Mouse (Mus musculus): ENCODE results near the gene Gm49661.

Gm49661 gene

DNA sequence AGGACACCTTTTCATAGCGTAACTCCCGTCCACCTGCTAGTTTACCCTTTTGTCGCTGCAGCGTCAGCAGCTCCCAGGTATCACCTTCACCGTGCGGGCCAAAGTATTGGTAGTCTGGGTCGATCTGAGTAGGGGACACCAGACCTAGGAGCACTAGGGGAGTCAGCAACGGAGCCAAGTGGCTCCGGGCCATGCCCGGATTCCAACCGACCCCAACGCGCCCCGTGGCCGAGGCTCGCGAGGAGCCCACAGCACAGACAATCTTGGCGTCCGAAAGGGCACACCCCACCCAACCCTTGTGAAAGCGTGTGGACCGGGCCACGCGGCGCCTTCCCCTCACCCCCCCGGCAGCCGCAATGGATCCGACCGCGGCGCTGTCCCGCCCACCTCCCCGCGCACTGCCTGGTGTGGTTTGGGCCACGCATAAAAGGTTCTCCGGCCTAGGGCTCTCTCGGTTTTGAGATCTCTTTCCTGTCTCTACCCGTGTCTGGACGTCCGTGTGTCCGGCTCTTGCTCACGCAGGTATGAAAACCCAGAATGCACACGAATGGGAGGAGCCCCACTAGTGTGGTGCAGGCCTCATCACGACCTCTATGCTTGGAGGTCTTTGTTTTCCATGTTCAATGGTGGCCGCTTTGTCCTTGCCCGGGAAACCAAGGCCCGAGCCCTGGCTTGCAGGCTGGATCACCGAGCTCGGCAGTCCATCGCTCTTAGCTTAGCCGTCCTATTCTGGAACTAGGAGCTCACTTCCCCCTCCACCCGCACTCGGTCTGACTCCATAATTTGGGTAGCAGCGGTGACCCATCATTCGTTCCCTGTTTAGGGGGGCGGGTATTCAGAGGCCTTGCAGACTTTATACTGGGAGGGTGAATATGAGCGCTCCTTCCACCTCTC, at the start of gene Gm49661, which contains the start of the genes Prdx2 and Rnaseh2a:
Gm49661 (minus strand) TSS at position 193 of the 894 bp plus-strand sequence.
Prdx2 (plus strand) TSS at position 347 of the 894 bp plus-strand sequence.
Rnaseh2a (minus strand) TSS at position 527 of the 894 bp plus-strand sequence.
- DNase-seq (ENCODE audit: low spot score) = peak; percentile 81

DNA sequence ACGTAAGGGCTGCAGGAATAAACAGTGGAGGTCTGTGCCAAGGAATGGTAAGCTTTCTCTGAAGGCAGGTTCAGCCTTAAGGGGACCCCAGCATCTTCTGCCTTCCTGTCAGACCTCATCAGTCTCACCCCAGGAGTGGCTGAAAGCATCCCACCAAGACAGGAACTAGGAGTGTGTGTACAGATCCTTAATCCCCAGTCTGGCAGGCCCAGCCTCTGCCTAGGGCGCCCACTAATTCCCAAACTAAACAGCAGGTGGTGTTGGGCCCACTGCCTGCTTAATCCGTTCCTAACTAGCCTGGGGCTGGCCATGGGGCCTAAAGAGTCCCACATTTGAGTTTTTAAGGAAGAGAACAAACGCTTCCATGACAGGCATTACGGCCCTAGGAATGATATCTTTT, 48.0 kb upstream of the Gm49661 start:
- peak; percentile 32 for DNase-seq (ENCODE audit: low spot score)

DNA sequence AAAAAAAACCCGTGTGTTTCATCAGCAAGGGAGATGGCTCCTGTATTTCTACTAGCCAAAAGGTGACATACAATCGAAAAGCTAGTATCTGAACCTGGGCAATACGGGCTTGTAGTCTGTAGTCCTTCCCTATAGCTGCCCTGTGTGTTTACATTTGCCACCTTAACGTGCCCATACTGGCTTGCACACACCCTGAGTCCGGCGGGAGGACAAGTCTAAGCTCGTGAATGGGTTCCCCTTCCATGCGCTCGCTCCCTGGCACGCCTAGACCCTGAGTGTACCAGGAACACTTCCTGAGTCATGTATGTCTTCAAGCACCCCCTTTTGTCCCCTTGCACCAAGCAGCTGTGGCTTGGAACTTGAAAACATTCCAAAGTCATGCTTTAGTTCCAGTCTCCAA, 47.5 kb upstream of the Gm49661 start:
- no peak for DNase-seq (ENCODE audit: low spot score)

DNA sequence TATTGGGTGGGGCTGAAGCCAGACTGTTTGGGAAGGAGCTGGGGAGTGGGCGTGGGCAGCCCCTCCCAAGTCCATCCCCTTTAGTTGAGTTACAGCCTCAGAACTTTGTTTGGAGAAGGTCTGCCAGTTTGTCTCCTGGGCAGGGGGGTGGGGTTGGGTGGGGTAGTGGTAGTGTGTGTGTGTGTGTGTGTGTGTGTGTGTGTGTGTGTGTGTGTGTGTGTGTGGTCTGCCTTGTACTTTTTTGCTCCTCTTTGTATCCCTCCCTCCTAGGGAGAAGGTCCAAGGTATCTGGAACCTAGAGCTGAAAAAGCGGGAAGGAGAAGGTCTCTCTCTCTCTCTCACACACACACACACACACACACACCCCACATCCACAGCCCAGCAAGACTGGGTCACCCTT, 45.2 kb upstream of the Gm49661 start, which contains the start of gene Best2:
Best2 (minus strand) TSS at position 101 of the 400 bp plus-strand sequence.
- no peak for DNase-seq (ENCODE audit: low spot score)

DNA sequence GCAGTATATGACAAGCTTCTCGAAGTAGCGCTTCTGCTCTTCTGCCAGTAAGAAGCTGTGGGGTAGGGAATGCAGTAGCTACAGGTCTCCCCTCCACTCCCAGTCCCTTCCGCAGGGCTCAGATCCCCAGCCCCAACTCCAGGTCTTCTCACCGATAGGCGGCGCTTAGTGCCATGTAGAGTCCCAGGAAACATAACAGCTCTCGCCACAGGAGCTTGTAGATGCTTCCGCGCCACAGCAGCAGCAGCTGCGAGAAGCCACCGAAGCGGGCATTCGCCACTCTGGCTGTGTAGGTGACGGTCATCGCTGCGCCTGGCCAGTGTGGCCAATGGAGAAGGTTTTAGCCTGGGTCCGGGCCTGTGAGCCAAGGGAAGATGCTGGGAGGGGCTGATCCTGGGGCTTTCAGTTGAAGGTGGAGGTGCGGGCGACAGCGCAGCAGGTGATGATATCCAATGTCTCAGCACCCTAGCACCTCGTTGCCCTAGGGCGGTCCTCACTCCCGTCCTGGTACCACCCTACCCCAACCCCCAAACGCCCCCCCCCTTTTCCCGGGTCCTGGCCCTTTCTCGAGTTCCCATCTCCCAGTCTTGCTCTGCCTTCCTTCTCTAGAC, 44.1 kb upstream of the Gm49661 start:
- peak; percentile 92 for DNase-seq (ENCODE audit: low spot score)

DNA sequence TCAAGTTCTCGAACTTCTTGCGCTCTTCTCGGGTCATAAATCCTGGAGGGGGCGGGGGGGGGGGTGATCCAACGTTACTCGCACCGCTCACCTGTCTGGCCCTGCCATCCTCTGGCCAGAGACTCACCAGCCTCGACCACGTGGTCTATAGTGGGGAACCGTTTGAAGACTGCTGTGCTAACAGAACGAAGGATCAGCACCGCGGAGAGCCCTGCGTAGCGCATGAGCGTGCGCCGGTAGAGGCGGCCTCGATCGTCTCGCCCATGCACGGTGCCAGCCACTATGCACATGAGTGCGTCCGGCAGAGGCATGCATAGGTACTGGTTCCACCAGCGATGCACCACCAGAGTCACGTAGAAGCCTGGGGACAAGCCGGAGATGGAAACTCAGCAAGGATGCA, 42.0 kb upstream of the Gm49661 start:
- no peak for DNase-seq (ENCODE audit: low spot score)

DNA sequence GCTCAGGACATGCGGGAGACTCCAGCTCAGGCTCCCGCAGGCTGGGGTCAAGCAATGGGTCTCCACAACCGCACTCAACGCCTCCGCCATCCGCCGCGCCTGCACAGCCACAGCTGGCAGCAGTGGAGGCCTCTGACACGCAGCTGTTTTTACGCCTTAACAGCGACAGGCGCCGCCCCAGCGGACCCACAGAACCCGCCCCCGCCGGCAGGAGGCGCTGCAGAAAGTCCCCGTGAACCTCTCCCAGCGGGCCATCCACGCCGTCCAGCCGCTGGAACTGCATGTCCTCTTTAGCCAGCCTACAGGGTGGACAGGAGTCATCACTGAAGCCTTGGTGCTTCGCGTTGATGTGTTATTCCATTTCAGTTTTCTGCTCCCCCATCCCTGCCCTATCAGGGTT, 38.5 kb upstream of the Gm49661 start:
- peak; percentile 51 for DNase-seq (ENCODE audit: low spot score)

DNA sequence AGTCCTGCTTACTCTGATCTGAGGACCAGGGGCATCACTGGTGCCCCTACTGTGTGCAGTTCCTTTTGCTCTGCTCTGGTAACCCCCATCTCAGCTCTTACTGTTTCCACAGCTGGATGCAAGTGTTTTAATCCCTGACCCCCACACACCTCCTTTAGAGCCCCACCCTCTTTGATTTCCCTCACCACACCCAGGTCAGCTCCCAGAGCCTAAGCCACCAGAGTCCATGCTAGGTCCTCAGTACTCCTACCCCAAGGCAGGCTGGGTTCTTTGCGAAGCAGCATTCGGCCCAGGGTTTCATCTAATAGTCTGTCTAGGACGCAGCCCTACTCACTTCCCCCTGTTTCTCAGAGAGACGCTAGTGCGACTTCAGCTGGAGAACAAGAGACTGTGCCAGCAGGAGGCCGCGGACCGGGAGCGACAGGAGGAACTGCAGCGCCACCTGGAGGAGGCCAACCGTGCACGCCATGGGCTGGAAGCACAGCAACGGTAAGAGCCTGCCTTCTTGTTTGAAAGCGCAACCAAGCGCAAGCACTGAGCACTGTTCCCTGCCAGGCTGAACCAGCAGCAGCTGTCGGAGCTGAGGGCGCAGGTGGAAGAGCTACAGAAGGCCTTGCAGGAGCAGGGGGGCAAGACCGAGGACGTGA, 28.5 kb upstream of the Gm49661 start:
- peak; percentile 94 for DNase-seq (ENCODE audit: low spot score)

DNA sequence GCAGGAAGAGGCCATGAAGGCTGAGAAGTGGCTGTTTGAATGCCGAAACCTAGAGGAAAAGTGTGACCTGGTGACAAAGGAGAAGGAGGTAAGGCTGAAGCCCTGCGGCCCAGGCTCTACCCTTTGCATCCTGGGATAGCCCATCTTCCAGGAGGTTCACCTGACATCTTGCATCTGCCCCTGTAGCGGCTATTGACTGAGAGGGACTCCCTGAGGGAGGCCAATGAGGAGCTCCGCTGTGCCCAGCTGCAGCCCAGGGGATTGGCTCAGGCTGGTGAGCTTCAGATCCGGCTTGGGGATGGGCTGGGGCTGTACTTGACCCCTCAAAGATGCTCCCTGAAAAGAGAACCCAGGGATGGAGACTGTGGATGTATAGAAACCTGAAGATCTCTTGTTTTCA, 27.7 kb upstream of the Gm49661 start:
- no peak for DNase-seq (ENCODE audit: low spot score)

DNA sequence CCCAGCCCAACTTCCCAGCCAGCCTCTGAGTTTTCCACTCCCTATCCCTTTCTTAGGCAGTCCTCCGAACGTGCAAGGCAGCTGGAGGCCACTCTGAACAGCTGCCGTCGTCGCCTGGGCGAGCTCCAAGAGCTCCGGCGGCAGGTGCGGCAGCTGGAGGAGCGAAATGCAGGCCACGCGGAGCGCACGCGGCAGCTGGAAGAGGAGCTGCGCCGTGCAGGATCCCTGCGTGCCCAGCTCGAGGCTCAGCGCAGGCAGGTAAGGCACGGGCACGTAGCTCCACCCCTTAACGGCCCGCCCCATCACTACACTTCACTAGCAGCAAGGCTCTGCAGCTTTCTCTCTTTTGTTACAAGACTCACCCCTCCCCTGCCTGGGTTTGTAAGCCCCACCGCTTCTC, 26.4 kb upstream of the Gm49661 start:
- DNase-seq (ENCODE audit: low spot score) = no peak

DNA sequence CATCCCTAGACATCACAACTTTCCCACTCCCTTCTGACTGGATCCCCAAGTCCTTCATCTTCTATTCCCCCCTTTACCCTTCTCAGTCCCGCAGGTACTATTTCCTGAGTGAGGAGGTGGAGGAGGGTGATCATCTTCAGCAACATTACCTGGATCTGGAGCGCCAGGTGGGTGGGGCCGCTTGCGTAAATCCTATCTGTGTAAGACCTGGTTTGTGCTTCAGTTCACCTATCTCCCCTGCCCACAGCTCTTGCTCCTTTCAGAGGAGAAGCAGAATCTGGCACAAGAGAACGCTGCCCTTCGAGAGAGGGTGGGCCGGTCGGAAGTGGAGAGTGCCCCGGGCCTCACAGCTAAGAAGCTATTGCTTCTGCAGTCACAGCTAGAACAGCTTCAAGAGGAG, 25.1 kb upstream of the Gm49661 start:
- DNase-seq (ENCODE audit: low spot score) = no peak

DNA sequence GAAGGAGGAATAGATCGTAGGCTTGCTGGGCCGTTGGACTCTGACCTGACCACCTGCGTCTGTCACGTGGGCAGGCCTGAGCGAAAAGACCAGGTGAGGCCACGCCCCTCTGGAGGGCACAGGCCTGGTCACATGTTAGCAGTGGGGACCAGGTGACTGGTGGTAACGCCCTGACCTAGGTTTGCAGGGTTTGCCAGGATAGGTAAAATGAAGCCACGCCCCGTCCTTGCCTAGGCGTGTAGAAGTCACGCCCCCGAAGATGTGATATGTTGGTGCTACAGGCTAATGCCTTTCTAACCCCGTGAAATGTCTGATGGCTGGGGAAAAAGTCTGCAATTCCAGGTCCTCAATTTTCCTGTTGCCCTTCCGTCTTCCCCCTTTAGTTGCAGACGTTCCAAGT, 21.6 kb upstream of the Gm49661 start:
- DNase-seq (ENCODE audit: low spot score) = no peak

DNA sequence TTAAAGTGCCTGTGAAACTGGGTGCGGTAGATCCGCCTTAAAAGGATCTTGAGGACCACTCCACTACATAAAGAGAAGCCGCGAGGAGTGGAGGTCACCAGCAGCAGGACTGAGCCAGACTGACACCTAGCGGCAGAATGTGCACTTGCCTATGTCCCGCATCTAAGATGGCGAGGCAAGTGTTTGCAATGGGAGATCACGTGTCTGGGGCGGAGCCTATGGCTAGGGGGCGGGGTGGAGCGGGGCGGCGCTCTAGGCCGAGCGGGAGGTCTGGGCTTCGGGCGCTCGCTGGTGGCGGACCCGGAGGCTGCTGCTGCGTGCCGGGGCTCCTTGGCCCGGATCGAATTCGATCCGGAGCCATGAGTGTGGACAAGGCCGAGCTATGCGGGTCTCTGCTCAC, 21.1 kb upstream of the Gm49661 start, which contains the start of gene Hook2:
Hook2 (plus strand) TSS at position 255 of the 400 bp plus-strand sequence.
- peak; percentile 99 for DNase-seq (ENCODE audit: low spot score)

DNA sequence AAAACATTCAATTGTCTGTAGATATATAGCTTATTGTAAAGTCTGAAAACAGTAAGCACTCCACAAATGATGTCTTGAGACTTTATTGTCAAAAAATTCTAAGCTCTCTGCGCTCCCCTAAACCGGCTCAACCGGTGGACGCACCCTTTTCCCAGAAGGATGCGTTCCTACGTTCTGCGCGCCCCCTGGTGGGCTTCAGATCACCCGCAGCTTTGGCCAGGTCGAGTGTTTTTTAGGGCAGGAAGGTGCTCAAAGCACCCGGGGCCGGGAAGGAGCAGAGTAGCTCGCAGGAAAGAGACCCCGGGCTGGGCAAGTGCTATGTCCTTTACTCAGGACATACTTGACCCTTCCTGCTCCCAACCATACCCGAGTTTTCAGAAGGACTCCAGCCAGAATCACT, 20.6 kb upstream of the Gm49661 start:
- peak; percentile 93 for DNase-seq (ENCODE audit: low spot score)

DNA sequence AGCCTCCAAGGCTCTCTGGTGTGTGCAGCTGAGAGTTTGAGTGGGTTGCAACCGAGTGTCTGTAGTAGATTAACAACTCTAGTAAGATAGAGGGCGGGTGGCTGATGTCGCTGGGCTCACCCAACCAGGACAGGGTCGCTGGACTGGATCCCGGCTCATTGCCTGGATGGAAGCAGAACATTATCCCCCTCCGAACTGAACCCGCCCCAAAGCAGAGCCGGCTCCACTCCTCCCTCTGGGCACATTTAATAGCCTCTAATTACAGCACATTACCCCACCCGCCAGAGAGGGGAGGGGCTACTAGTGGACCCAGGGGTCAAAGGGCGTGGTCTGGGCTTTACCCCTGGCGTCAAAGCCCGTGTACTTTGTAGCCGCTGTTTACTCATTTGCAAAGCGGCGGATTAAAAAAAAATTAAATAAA, 20.1 kb upstream of the Gm49661 start:
- no peak for DNase-seq (ENCODE audit: low spot score)

DNA sequence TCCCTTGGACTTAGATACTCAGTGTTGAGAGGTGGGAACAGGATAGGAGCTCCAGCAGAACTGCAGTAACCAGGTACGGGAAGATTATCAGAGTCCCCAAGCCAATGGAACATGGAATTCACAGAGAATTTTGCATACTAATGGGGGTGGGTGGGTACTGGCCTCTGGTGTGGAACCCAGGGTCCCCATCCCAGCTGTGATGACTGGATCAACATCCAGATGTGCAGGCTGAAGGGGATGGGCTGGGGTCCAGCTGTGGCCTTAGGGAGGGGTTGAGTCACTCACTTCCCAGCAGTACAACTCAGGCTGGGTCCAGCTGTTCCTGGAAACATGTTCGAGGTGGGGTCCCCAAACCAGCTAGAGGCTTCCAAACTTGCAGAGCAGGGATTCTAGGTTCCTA, 18.7 kb upstream of the Gm49661 start:
- DNase-seq (ENCODE audit: low spot score) = no peak

DNA sequence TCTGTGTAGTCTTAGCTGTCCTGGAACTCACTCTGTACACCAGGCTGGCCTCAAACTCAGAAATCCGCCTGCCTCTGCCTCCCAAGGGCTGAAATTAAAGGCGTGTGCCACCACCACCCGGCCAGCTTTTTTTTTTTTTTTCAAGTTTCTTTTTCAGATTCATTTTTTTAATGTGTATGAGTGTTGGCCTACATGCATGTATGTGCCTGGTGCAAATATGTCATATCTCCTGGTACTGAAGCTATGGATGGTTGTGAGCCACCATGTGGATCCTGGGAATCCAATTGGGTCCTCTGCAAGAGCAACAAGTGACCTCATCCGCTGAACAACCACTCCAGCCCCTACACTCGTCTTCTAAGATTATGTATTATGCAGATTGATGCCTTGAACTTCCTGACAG, 18.2 kb upstream of the Gm49661 start:
- no peak for DNase-seq (ENCODE audit: low spot score)

DNA sequence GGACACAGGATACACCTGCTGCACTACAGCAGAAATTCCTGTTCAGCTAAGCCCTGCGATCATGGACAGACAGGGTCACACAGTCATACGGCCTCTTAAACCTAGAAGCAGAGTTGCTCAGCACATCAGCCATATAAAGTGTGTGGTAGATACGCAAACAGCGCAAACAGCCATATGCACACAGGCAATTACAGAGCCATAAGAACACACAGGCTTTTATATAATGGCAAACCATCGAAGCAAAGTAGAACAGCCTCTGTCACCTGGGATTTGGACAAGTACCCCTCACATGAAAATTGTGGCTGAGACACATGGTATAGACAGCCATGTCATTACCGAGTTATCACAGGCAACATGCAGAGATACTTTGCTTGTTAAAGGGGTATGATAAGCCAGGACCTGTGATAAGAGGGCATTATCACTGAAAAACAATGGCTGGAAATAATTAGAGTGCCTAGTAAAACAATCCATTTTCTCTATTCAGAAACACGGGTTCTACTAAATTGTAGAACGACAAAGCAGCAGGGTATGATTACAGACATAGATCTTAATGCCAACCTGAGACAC, 17.2 kb upstream of the Gm49661 start:
- no peak for DNase-seq (ENCODE audit: low spot score)

DNA sequence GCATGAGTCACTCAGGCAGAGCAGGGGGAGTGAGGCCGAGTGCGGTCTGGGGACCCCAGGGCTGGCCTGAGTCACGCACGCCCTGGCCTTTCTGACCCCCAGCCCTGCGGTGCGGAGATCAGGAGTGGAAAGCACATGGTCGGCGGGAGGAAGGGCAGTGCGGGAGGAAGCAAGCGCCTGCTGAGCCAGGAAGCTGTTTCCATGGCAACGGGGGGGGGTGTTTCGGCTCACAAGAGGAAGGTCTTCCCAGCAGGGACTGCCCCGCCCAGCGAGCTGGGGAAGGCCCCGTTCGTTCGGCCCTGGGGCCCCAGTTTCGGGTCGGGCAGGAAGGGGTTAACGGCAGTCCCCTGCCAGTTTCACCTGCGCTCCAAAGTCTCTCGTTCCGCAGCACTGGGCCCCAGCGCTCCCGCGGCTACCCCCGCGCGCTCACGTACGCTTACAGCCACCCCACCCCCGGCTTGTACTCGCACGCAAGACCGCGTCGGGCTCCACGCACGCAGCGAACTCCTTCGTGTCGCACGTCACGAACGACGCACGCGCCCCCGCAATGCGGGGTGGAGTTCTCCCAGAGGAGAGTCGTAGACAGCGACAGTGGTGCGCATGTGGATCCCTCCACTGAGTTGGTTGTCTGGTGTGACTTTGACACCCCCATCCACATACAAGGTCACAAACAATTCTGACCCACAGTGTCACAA, 16.6 kb upstream of the Gm49661 start:
- peak; percentile 75 for DNase-seq (ENCODE audit: low spot score)

DNA sequence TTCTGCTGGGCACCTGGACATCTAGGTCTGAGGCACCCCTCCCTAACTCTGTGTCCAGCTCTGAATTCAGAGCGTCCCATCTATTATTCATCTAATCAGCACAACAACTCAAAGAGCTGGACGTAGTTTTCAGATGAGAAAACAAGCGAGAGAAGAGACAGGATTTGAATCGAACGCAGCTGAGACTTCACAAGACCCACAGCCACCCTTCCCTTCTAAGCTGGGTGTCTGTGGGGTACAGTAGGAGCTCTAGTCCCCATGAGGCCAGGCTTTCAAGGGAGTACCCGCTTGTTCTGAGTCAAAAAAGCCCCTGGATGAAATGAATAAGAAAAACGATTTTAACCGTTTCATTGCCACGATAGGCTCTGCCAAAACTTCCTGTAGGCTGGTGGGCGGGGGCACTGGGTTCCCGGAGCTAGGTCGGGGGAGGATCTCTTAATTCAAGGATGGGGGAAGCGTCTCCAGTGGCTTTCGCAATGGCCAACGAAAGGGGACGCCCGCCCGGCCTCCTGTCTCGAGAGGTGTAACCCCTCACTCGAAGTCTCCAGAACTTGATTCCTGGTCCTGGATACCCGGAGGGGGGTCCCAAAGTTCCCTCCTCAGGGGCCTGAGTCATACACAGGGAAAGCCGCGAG, 15.9 kb upstream of the Gm49661 start:
- no peak for DNase-seq (ENCODE audit: low spot score)

Measured in retina, embryonic 14.5 days (tissue).